Mouse (Mus musculus): Measurements from ENCODE around the gene Acot3. TPM values are rescaled to one million over a fixed set of nuclear protein-coding genes. Genes with fewer than 3 reads are reported as not detected.

The Acot3 gene
- 0.63 TPM in 2 replicates for polyA plus RNA-seq (2012; rRNA removed)

DNA sequence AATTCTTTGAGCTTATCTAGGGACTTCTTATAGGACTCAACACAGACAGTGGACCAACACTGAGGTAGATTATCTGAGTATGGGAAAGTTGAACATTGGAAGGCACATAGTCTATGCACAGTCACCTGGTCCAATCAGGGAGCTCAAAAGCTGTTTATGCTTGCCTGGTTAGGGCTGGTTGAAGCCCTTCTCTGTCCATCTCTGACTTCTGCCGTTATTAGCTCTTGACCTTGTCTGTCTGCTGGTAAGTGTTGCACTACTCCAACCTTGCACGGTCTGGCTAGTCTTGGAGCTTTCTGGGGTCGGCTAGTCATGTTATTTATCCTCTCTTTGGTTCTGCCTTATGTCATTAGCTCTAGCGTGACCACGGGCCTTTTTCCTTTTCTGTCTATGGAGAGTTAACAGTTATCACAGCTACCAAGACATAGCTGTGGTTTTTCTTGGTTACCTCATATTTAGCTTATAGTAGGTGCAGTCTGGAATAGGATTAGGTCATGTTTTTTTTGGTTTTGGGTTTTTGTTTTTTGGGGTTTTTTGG lies at the start of gene Acot3:
Gene Acot3 (plus strand): TSS at position 208 of the 538 bp plus-strand sequence.

DNA sequence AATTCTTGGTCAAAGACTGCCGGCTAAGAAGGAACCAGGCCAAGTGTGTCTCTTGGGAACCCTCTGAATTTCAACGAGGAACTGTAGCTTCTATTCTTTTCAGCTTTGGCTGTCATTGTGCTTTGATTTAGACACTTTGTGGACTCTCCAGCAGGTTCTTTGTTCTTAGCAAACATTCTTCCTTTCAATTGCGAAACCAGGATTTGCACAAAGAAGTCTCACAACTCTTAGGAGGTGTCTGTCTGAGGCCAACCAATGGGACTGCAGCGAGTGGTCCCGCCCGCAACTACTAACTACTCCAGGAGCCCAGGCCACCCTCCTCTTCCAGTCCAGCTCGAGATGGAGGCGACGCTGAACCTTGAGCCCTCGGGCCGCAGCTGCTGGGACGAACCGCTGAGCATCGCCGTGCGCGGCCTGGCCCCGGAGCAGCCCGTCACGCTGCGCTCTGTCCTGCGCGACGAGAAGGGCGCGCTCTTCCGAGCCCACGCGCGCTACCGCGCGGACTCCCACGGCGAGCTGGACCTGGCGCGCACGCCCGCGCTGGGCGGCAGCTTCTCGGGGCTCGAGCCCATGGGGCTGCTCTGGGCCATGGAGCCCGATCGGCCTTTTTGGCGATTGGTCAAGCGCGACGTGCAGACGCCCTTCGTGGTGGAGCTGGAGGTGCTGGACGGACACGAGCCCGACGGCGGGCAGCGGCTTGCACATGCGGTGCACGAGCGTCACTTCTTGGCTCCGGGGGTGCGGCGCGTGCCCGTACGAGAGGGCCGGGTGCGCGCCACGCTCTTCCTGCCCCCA lies 42.6 kb upstream of the Acot3 start, which contains the start of gene Acot1:
Gene Acot1 (plus strand): TSS at position 320 of the 795 bp plus-strand sequence.

DNA sequence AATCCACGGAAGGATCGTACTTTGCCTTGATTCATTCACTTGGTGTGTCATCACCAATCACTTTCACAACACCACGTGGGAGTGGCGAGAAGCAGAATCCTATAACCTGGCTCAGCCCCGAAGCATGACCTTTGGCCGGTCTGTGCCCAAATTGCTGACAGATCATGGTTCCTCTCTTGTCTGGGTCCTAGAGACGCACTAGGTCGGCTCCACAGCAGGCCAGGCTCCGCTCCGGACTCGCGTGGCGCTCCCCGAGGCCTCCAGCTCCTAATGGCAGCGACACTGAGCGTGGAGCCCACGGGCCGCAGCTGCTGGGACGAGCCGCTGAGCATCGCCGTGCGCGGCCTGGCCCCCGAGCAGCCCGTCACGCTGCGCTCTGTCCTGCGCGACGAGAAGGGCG lies 13.7 kb upstream of the Acot3 start, which contains the start of gene Acot4:
Gene Acot4 (plus strand): TSS at position 139 of the 400 bp plus-strand sequence.

GRCm38 (mm10) chr12:84038691-84039111 lies 13.2 kb upstream of the Acot3 start, which contains the start of gene Gm49366:
TSS of gene Gm49366 (plus strand) at chr12:84038935.

GRCm38 (mm10) chr12:84068986-84069385 lies 17.0 kb downstream of the Acot3 start, which contains the start of gene Acot5:
TSS of gene Acot5 (plus strand) at chr12:84069325.

GRCm38 (mm10) chr12:84100604-84101492 lies 48.9 kb downstream of the Acot3 start, which contains the start of gene Acot6:
TSS of gene Acot6 (plus strand) at chr12:84100654.

Other genes starting within 250 kb of the Acot3 start
- gene Numb, start 130.2 kb upstream of the Acot3 start, polyA plus RNA-seq (2012; rRNA removed): 71.9 and 86.5 TPM in 2 replicates
- gene Riox1, start 101.5 kb upstream of the Acot3 start, polyA plus RNA-seq (2012; rRNA removed): 30.3 and 43.9 TPM in 2 replicates
- gene Heatr4, start 67.3 kb upstream of the Acot3 start, polyA plus RNA-seq (2012; rRNA removed): 0.10 and 0.17 TPM in 2 replicates
- 29.5 and 34.1 TPM in 2 replicates for gene Acot2, start 64.3 kb upstream of the Acot3 start, polyA plus RNA-seq (2012; rRNA removed)
- 47.4 and 72.4 TPM in 2 replicates for gene Acot1, start 42.7 kb upstream of the Acot3 start, polyA plus RNA-seq (2012; rRNA removed)
- gene Acot4, start 13.8 kb upstream of the Acot3 start, polyA plus RNA-seq (2012; rRNA removed): 0.85 and 1.4 TPM in 2 replicates
- not detected in 2 replicates for gene Gm49366, start 13.2 kb upstream of the Acot3 start, polyA plus RNA-seq (2012; rRNA removed)
- gene Acot5, start 17.2 kb downstream of the Acot3 start, polyA plus RNA-seq (2012; rRNA removed): 0.43 and 1.1 TPM in 2 replicates
- gene Acot6, start 48.5 kb downstream of the Acot3 start, polyA plus RNA-seq (2012; rRNA removed): 6.7 and 8.8 TPM in 2 replicates
- gene Dnal1, start 62.2 kb downstream of the Acot3 start, polyA plus RNA-seq (2012; rRNA removed): 5.1 and 5.3 TPM in 2 replicates
- gene Pnma1, start 96.3 kb downstream of the Acot3 start, polyA plus RNA-seq (2012; rRNA removed): 0.70 and 0.77 TPM in 2 replicates
- 14.0 and 15.7 TPM in 2 replicates for gene Elmsan1, start 166.7 kb downstream of the Acot3 start, polyA plus RNA-seq (2012; rRNA removed)
- 5.3 and 6.0 TPM in 2 replicates for gene Ptgr2, start 233.1 kb downstream of the Acot3 start, polyA plus RNA-seq (2012; rRNA removed)